Mouse (Mus musculus): Measurements from ENCODE around the gene Prdm8. TPM values are rescaled to one million over a fixed set of nuclear protein-coding genes. Genes with fewer than 3 reads are reported as not detected.

The Prdm8 gene
- polyA plus RNA-seq, 1 experiment, result 0.61 TPM

DNA sequence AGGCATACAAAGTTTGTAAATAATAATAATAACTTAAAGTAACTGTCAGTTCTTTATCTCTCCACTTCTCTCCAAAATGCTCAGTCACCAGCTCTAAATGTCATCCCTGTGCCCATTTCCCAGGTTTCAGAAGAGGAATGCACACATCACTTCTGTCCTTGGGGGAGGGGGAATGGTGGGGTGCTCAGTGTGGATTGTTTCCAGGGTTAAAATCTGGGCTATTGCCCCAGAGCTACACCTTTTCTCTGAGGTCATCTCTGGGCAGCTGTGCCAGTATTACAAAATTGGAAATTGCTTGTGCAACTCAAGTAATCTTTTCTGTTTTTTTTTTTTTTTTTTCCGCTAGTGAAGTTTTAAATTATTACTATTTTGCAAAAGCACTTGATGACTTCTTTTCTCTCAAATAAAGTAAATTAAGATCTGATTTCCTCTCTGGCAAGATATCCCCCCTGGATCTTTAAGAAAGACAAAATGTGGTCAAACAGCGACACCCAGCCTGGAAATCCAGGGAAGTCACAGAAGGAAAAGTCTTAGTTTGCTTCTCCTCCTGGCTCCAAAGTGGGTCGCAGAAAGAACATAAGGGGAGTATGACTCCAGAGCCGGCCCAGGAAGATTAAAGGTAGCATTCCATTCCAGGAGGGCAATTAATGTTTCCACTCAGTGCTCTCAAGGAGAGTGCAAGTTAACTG, 25.4 kb downstream of the Prdm8 start:
- Histone ChIP-seq H3K9me3 (replicated peaks; ENCODE audit: control insufficient read depth, insufficient read depth, low read length, poor library complexity, severe bottlenecking) (no peaks in the 10 kb centered on the region), H3K4me3 (ENCODE audit: low read depth, low read length) (no peak overlapping the region), H3K27me3 (ENCODE audit: control insufficient read depth, insufficient read depth, low read length, poor library complexity, severe bottlenecking) (peaks cover 16% of the 10 kb centered on the region), H3K27ac (ENCODE audit: insufficient read depth, low read length) (no peak overlapping the region), H3K36me3 (ENCODE audit: control insufficient read depth, insufficient read depth, low read length, poor library complexity, severe bottlenecking) (no peaks in the 10 kb centered on the region), H3K9ac (ENCODE audit: low read depth, poor library complexity, severe bottlenecking) (no peak overlapping the region), H3K4me1 (ENCODE audit: control insufficient read depth, insufficient read depth, low read length) (no peaks in the 10 kb centered on the region)
- no peak for TF ChIP-seq CTCF (IDR thresholded peaks at IDR 0.05; ENCODE audit: low read depth, low read length)
- TF ChIP-seq EP300 (IDR thresholded peaks at IDR 0.05; ENCODE audit: insufficient read depth, low read depth, low read length), result no peak
- no peak for TF ChIP-seq POLR2A (IDR thresholded peaks at IDR 0.05; ENCODE audit: insufficient read depth, low read length)

DNA sequence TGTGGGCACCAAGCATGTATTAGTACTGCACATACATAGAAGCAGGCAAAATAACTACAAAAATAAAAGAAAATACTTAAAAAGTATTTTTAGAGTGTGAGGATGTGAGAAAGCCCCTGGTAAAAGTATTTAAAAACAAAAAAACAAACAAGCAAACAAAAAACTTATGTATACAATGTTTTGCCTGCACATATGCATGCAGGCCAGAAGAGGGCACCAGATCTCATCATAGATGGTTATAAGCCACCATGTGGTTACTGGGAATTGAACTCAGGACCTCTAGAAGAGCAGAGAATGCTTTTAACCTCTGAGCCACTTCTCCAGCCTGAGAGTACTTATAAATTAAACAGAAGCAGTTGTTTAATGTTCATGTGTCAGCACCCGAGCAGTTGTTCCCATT, 28.0 kb downstream of the Prdm8 start:
- H3K9me3 ChIP-seq (replicated peaks; ENCODE audit: control insufficient read depth, insufficient read depth, low read length, poor library complexity, severe bottlenecking), result no peaks in the 10 kb centered on the region
- no peak overlapping the region for H3K9ac ChIP-seq (ENCODE audit: low read depth, poor library complexity, severe bottlenecking)

DNA sequence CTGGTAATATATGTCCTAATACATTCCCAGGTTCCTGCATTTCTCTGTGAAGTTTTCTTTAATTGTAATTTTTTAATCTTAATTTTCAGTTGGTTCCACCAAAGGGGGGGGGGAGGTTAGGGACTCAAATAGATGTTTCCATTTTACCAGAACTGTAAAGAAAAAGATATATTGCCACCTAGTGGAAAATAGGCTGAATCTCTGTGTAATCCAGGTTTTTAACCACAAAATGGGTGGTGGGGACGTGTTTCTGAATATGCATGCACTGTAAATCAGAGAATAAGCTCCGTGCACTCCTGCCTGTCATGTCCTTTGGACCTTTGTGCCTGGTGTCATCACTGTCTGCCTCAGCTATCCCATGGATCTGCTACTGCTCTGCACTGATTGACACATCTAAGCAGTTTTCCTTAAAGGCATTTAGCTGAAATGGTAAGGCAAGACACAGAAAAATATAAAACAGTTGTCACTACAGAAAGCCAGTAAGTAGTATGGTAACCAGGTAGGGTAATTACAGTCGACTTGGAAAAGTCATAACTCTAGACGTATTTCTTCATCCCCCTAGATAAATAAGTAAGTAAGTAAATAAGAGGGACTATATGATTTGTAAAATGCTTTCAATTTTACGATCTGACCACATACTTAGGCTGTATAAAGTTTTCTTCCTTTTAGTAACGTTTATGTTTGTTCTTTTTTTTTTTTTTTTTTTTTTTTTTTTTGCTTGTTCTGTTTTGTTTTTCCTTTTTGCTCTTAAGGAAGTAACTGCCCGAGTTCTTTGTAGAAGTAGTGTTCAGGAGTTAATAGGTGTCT, 31.6 kb downstream of the Prdm8 start:
- Histone ChIP-seq H3K4me1 (ENCODE audit: control insufficient read depth, insufficient read depth, low read length) (no peaks in the 10 kb centered on the region), H3K27me3 (ENCODE audit: control insufficient read depth, insufficient read depth, low read length, poor library complexity, severe bottlenecking) (no peaks in the 10 kb centered on the region), H3K9ac (ENCODE audit: low read depth, poor library complexity, severe bottlenecking) (no peak overlapping the region), H3K9me3 (replicated peaks; ENCODE audit: control insufficient read depth, insufficient read depth, low read length, poor library complexity, severe bottlenecking) (peaks cover 4% of the 10 kb centered on the region; the same call in 1 of the 2 replicates), H3K36me3 (ENCODE audit: control insufficient read depth, insufficient read depth, low read length, poor library complexity, severe bottlenecking) (no peaks in the 10 kb centered on the region), H3K27ac (ENCODE audit: insufficient read depth, low read length) (no peak overlapping the region), H3K4me3 (ENCODE audit: low read depth, low read length) (no peak overlapping the region)
- TF ChIP-seq EP300 (IDR thresholded peaks at IDR 0.05; ENCODE audit: insufficient read depth, low read depth, low read length) (no peak), CTCF (IDR thresholded peaks at IDR 0.05; ENCODE audit: low read depth, low read length) (no peak), POLR2A (IDR thresholded peaks at IDR 0.05; ENCODE audit: insufficient read depth, low read length) (no peak)

More for the DNA sequence above, 28.0 kb downstream of the Prdm8 start:
- no peaks in the 10 kb centered on the region for H3K36me3 ChIP-seq (ENCODE audit: control insufficient read depth, insufficient read depth, low read length, poor library complexity, severe bottlenecking)
- no peaks in the 10 kb centered on the region; the same call in 1 of the 2 replicates for H3K27me3 ChIP-seq (ENCODE audit: control insufficient read depth, insufficient read depth, low read length, poor library complexity, severe bottlenecking)
- H3K27ac ChIP-seq (ENCODE audit: insufficient read depth, low read length), result no peak overlapping the region
- TF ChIP-seq CTCF (IDR thresholded peaks at IDR 0.05; ENCODE audit: low read depth, low read length), result no peak
- no peak for TF ChIP-seq POLR2A (IDR thresholded peaks at IDR 0.05; ENCODE audit: insufficient read depth, low read length)
- TF ChIP-seq EP300 (IDR thresholded peaks at IDR 0.05; ENCODE audit: insufficient read depth, low read depth, low read length), result no peak
- H3K4me3 ChIP-seq (ENCODE audit: low read depth, low read length), result no peak overlapping the region
- no peaks in the 10 kb centered on the region for H3K4me1 ChIP-seq (ENCODE audit: control insufficient read depth, insufficient read depth, low read length)

DNA sequence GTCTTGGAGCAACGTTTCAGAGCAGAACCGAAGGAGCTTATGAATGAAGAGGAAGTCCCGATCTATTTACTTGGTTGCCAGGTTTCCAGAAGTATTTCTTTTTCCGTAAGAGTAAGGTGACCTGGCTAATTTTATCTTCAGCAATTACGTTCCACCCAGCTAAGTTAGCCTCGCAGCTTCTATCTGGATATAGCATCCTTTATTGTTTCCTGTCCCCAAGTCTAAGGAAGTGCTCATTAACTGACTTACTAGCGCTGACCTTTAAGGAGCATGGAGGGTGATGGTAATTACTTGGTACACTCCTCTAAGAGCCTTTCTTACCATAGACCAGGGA, 32.2 kb downstream of the Prdm8 start:
- TF ChIP-seq EP300 (IDR thresholded peaks at IDR 0.05; ENCODE audit: insufficient read depth, low read depth, low read length) (no peak), CTCF (IDR thresholded peaks at IDR 0.05; ENCODE audit: low read depth, low read length) (no peak), POLR2A (IDR thresholded peaks at IDR 0.05; ENCODE audit: insufficient read depth, low read length) (no peak)
- H3K36me3 ChIP-seq (ENCODE audit: control insufficient read depth, insufficient read depth, low read length, poor library complexity, severe bottlenecking), result no peaks in the 10 kb centered on the region
- H3K27ac ChIP-seq (ENCODE audit: insufficient read depth, low read length), result no peak overlapping the region
- no peaks in the 10 kb centered on the region for H3K4me1 ChIP-seq (ENCODE audit: control insufficient read depth, insufficient read depth, low read length)
- H3K9me3 ChIP-seq (replicated peaks; ENCODE audit: control insufficient read depth, insufficient read depth, low read length, poor library complexity, severe bottlenecking), result peaks cover 4% of the 10 kb centered on the region
- no peaks in the 10 kb centered on the region for H3K27me3 ChIP-seq (ENCODE audit: control insufficient read depth, insufficient read depth, low read length, poor library complexity, severe bottlenecking)
- no peak overlapping the region for H3K4me3 ChIP-seq (ENCODE audit: low read depth, low read length)
- H3K9ac ChIP-seq (ENCODE audit: low read depth, poor library complexity, severe bottlenecking), result no peak overlapping the region

DNA sequence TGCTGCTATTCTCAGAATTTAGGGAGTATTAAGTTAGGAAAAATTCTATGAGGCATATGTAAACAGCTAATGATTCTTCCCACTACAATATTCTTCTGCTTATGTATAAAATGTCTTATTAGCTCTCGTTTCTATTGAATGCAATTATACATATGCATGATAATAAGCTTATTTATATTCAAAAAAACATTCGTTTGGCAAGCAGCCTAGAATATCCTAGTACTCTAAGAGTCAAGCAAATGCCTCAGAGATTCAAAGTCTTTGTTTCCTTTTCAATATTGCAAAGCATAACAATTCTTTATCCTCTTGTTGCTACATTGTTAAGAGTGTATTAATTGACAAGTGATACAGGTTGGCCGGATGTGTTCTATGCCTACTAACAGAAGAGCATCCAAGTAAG, 34.6 kb downstream of the Prdm8 start:
- TF ChIP-seq CTCF (IDR thresholded peaks at IDR 0.05; ENCODE audit: low read depth, low read length), result no peak
- no peak for TF ChIP-seq POLR2A (IDR thresholded peaks at IDR 0.05; ENCODE audit: insufficient read depth, low read length)
- TF ChIP-seq EP300 (IDR thresholded peaks at IDR 0.05; ENCODE audit: insufficient read depth, low read depth, low read length), result no peak
- no peaks in the 10 kb centered on the region for H3K4me1 ChIP-seq (ENCODE audit: control insufficient read depth, insufficient read depth, low read length)
- no peak overlapping the region for H3K9ac ChIP-seq (ENCODE audit: low read depth, poor library complexity, severe bottlenecking)
- H3K27me3 ChIP-seq (ENCODE audit: control insufficient read depth, insufficient read depth, low read length, poor library complexity, severe bottlenecking), result no peaks in the 10 kb centered on the region
- no peaks in the 10 kb centered on the region for H3K36me3 ChIP-seq (ENCODE audit: control insufficient read depth, insufficient read depth, low read length, poor library complexity, severe bottlenecking)
- H3K9me3 ChIP-seq (replicated peaks; ENCODE audit: control insufficient read depth, insufficient read depth, low read length, poor library complexity, severe bottlenecking), result peaks cover 6% of the 10 kb centered on the region
- H3K4me3 ChIP-seq (ENCODE audit: low read depth, low read length), result no peak overlapping the region
- no peak overlapping the region for H3K27ac ChIP-seq (ENCODE audit: insufficient read depth, low read length)

DNA sequence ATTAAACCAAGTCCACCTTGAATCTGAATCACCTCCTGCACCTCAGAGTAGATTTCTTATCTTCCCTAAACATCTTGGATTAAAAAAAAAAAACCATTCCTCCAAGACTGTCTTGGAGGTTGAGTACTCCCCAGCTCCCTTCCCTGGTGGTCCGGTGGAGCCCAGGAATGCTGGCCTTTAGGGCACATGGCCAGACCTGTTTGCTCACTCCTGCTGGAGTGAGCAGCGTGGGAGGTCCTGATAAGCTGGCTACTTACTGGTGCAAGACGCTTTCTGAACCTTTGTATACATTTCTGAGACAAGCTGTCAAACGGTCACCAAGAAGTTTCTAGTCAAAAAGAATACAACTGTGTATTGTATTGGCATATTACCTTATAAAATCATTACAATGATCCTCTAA, 36.0 kb downstream of the Prdm8 start:
- Histone ChIP-seq H3K27ac (ENCODE audit: insufficient read depth, low read length) (no peak overlapping the region), H3K27me3 (ENCODE audit: control insufficient read depth, insufficient read depth, low read length, poor library complexity, severe bottlenecking) (no peaks in the 10 kb centered on the region), H3K4me1 (ENCODE audit: control insufficient read depth, insufficient read depth, low read length) (no peaks in the 10 kb centered on the region), H3K4me3 (ENCODE audit: low read depth, low read length) (no peak overlapping the region), H3K9me3 (replicated peaks; ENCODE audit: control insufficient read depth, insufficient read depth, low read length, poor library complexity, severe bottlenecking) (peaks cover 6% of the 10 kb centered on the region), H3K9ac (ENCODE audit: low read depth, poor library complexity, severe bottlenecking) (no peak overlapping the region), H3K36me3 (ENCODE audit: control insufficient read depth, insufficient read depth, low read length, poor library complexity, severe bottlenecking) (no peaks in the 10 kb centered on the region)
- TF ChIP-seq POLR2A (IDR thresholded peaks at IDR 0.05; ENCODE audit: insufficient read depth, low read length) (no peak), EP300 (IDR thresholded peaks at IDR 0.05; ENCODE audit: insufficient read depth, low read depth, low read length) (no peak), CTCF (IDR thresholded peaks at IDR 0.05; ENCODE audit: low read depth, low read length) (no peak)

Data from ES-Bruce4 (cell line).